Mouse (Mus musculus): ENCODE data around the gene Fam53b. TPM values are rescaled to one million over a fixed set of nuclear protein-coding genes. Genes with fewer than 3 reads are reported as not detected.

Gene Fam53b
- polyA plus RNA-seq, 1 experiment: 52.4 TPM

- Histone ChIP-seq H3K4me1 (ENCODE audit: control insufficient read depth, insufficient read depth, insufficient read length) (peaks cover 13% of the 10 kb centered on the region; the same call in 1 of the 2 replicates), H3K27me3 (ENCODE audit: control insufficient read depth, insufficient read depth, low read length) (no peaks in the 10 kb centered on the region), H3K4me3 (ENCODE audit: extremely low read depth, insufficient read depth, insufficient read length) (no peak overlapping the region), H3K27ac (ENCODE audit: insufficient read depth, low read length) (0 out of 2 replicates have a peak overlapping the region, but pooled peaks have one; percentile 5), H3K36me3 (ENCODE audit: control insufficient read depth, insufficient read depth, low read length) (peaks cover 23% of the 10 kb centered on the region)
- WGBS: 83% methylated on average over 12 of the region's 12 CpGs
- no peak for DNase-seq (ENCODE audit: low read depth in 1 of 2, low spot score in 2 of 2)
- TF ChIP-seq POLR2A (IDR thresholded peaks at IDR 0.05; ENCODE audit: low read depth, low read length): no peak
- TF ChIP-seq CTCF (IDR thresholded peaks at IDR 0.05; ENCODE audit: extremely low read depth, insufficient read depth, insufficient read length, insufficient replicate concordance): no peak
These were observed 45.0 kb downstream of the Fam53b start for GRCm38 (mm10) chr7:132768498-132769344.

- WGBS: 78% methylated on average over 4 of the region's 4 CpGs
- no peak overlapping the region for H3K4me3 ChIP-seq (ENCODE audit: extremely low read depth, insufficient read depth, insufficient read length)
- 0 out of 2 replicates have a peak overlapping the region, but pooled peaks have one; percentile 16 for H3K27ac ChIP-seq (ENCODE audit: insufficient read depth, low read length)
- peaks cover 13% of the 10 kb centered on the region; the same call in 1 of the 2 replicates for H3K4me1 ChIP-seq (ENCODE audit: control insufficient read depth, insufficient read depth, insufficient read length)
- no peak for DNase-seq (ENCODE audit: low read depth in 1 of 2, low spot score in 2 of 2)
- H3K36me3 ChIP-seq (ENCODE audit: control insufficient read depth, insufficient read depth, low read length): peaks cover 23% of the 10 kb centered on the region
- no peaks in the 10 kb centered on the region for H3K27me3 ChIP-seq (ENCODE audit: control insufficient read depth, insufficient read depth, low read length)
- TF ChIP-seq CTCF (IDR thresholded peaks at IDR 0.05; ENCODE audit: extremely low read depth, insufficient read depth, insufficient read length, insufficient replicate concordance) (no peak), POLR2A (IDR thresholded peaks at IDR 0.05; ENCODE audit: low read depth, low read length) (no peak)
These were observed 45.7 kb downstream of the Fam53b start for GRCm38 (mm10) chr7:132767999-132768370.

- DNase-seq (ENCODE audit: low read depth in 1 of 2, low spot score in 2 of 2): no peak
- 90% methylated on average over 12 of the region's 12 CpGs for WGBS
- Histone ChIP-seq H3K27me3 (ENCODE audit: control insufficient read depth, insufficient read depth, low read length) (no peaks in the 10 kb centered on the region), H3K36me3 (ENCODE audit: control insufficient read depth, insufficient read depth, low read length) (peaks cover 23% of the 10 kb centered on the region), H3K27ac (ENCODE audit: insufficient read depth, low read length) (0 out of 2 replicates have a peak overlapping the region, but pooled peaks have one; percentile 16), H3K4me3 (ENCODE audit: extremely low read depth, insufficient read depth, insufficient read length) (no peak overlapping the region), H3K4me1 (ENCODE audit: control insufficient read depth, insufficient read depth, insufficient read length) (peaks cover 9% of the 10 kb centered on the region; the same call in 1 of the 2 replicates)
- no peak for TF ChIP-seq POLR2A (IDR thresholded peaks at IDR 0.05; ENCODE audit: low read depth, low read length)
- TF ChIP-seq CTCF (IDR thresholded peaks at IDR 0.05; ENCODE audit: extremely low read depth, insufficient read depth, insufficient read length, insufficient replicate concordance): no peak
These were observed 46.3 kb downstream of the Fam53b start for GRCm38 (mm10) chr7:132767233-132767998.

- peaks cover 9% of the 10 kb centered on the region; the same call in 1 of the 2 replicates for H3K4me1 ChIP-seq (ENCODE audit: control insufficient read depth, insufficient read depth, insufficient read length)
These were observed 47.3 kb downstream of the Fam53b start for GRCm38 (mm10) chr7:132766235-132766871.

GRCm38 (mm10) chr7:132765629-132766186 is 48.0 kb downstream of the Fam53b start:
- H3K4me3 ChIP-seq (ENCODE audit: extremely low read depth, insufficient read depth, insufficient read length): no peak overlapping the region
- no peaks in the 10 kb centered on the region for H3K27me3 ChIP-seq (ENCODE audit: control insufficient read depth, insufficient read depth, low read length)
- no peak for DNase-seq (ENCODE audit: low read depth in 1 of 2, low spot score in 2 of 2)
- 71% methylated on average over 3 of the region's 3 CpGs for WGBS
- H3K36me3 ChIP-seq (ENCODE audit: control insufficient read depth, insufficient read depth, low read length): peaks cover 18% of the 10 kb centered on the region
- TF ChIP-seq CTCF (IDR thresholded peaks at IDR 0.05; ENCODE audit: extremely low read depth, insufficient read depth, insufficient read length, insufficient replicate concordance) (no peak), POLR2A (IDR thresholded peaks at IDR 0.05; ENCODE audit: low read depth, low read length) (no peak)
- H3K4me1 ChIP-seq (ENCODE audit: control insufficient read depth, insufficient read depth, insufficient read length): peaks cover 9% of the 10 kb centered on the region; the same call in 1 of the 2 replicates
- H3K27ac ChIP-seq (ENCODE audit: insufficient read depth, low read length): no peak overlapping the region

More at GRCm38 (mm10) chr7:132766235-132766871, 47.3 kb downstream of the Fam53b start:
- Histone ChIP-seq H3K27me3 (ENCODE audit: control insufficient read depth, insufficient read depth, low read length) (no peaks in the 10 kb centered on the region), H3K4me3 (ENCODE audit: extremely low read depth, insufficient read depth, insufficient read length) (no peak overlapping the region), H3K27ac (ENCODE audit: insufficient read depth, low read length) (peak overlapping the region; percentile 5; the same call in 1 of the 2 replicates), H3K36me3 (ENCODE audit: control insufficient read depth, insufficient read depth, low read length) (peaks cover 21% of the 10 kb centered on the region)
- no peak for TF ChIP-seq CTCF (IDR thresholded peaks at IDR 0.05; ENCODE audit: extremely low read depth, insufficient read depth, insufficient read length, insufficient replicate concordance)
- no peak for TF ChIP-seq POLR2A (IDR thresholded peaks at IDR 0.05; ENCODE audit: low read depth, low read length)
- 82% methylated on average over 11 of the region's 11 CpGs for WGBS
- DNase-seq (ENCODE audit: low read depth in 1 of 2, low spot score in 2 of 2): no peak

GRCm38 (mm10) chr7:132764896-132765491 is 48.7 kb downstream of the Fam53b start:
- DNase-seq (ENCODE audit: low read depth in 1 of 2, low spot score in 2 of 2): no peak
- Histone ChIP-seq H3K27me3 (ENCODE audit: control insufficient read depth, insufficient read depth, low read length) (no peaks in the 10 kb centered on the region), H3K36me3 (ENCODE audit: control insufficient read depth, insufficient read depth, low read length) (peaks cover 19% of the 10 kb centered on the region), H3K4me3 (ENCODE audit: extremely low read depth, insufficient read depth, insufficient read length) (no peak overlapping the region), H3K27ac (ENCODE audit: insufficient read depth, low read length) (peak overlapping the region; percentile 64), H3K4me1 (ENCODE audit: control insufficient read depth, insufficient read depth, insufficient read length) (peaks cover 9% of the 10 kb centered on the region; the same call in 1 of the 2 replicates)
- TF ChIP-seq CTCF (IDR thresholded peaks at IDR 0.05; ENCODE audit: extremely low read depth, insufficient read depth, insufficient read length, insufficient replicate concordance) (no peak), POLR2A (IDR thresholded peaks at IDR 0.05; ENCODE audit: low read depth, low read length) (no peak)
- WGBS: 48% methylated on average over 4 of the region's 4 CpGs
